Mouse (Mus musculus): ENCODE data around the gene Abca4. TPM values are rescaled to one million over a fixed set of nuclear protein-coding genes. Genes with fewer than 3 reads are reported as not detected.

Abca4 gene
- total RNA-seq, 4 experiments from 2014 or later: 1.8 to 2.7 (median 2.3) TPM

- no peak for DNase-seq (ENCODE audit: low spot score)
These were observed 126.5 kb downstream of the Abca4 start for GRCm38 (mm10) chr3:122170621-122171309.

GRCm38 (mm10) chr3:122173526-122174150 lies 129.4 kb downstream of the Abca4 start:
- DNase-seq (ENCODE audit: low spot score): no peak

GRCm38 (mm10) chr3:122176018-122176417 lies 131.8 kb downstream of the Abca4 start:
- DNase-seq (ENCODE audit: low spot score): no peak

- no peak for DNase-seq (ENCODE audit: low spot score)
These were observed 132.6 kb downstream of the Abca4 start for GRCm38 (mm10) chr3:122176706-122177390.

GRCm38 (mm10) chr3:122184109-122184508 lies 139.9 kb downstream of the Abca4 start:
- DNase-seq (ENCODE audit: low spot score): no peak

- DNase-seq (ENCODE audit: low spot score): no peak
These were observed 142.7 kb downstream of the Abca4 start for GRCm38 (mm10) chr3:122186975-122187374.

GRCm38 (mm10) chr3:122196621-122197298 lies 152.5 kb downstream of the Abca4 start:
- DNase-seq (ENCODE audit: low spot score): no peak

GRCm38 (mm10) chr3:122198532-122198931 lies 154.3 kb downstream of the Abca4 start:
- no peak for DNase-seq (ENCODE audit: low spot score)

- no peak for DNase-seq (ENCODE audit: low spot score)
These were observed 154.7 kb downstream of the Abca4 start for GRCm38 (mm10) chr3:122198966-122199381.

- no peak for DNase-seq (ENCODE audit: low spot score)
These were observed 155.4 kb downstream of the Abca4 start for GRCm38 (mm10) chr3:122199600-122199999.

- DNase-seq (ENCODE audit: low spot score): no peak
These were observed 155.8 kb downstream of the Abca4 start for GRCm38 (mm10) chr3:122200017-122200416.

GRCm38 (mm10) chr3:122200447-122200846 lies 156.2 kb downstream of the Abca4 start:
- no peak for DNase-seq (ENCODE audit: low spot score)

- DNase-seq (ENCODE audit: low spot score): no peak
These were observed 158.1 kb downstream of the Abca4 start for GRCm38 (mm10) chr3:122202307-122202732.

GRCm38 (mm10) chr3:122203675-122204329 lies 159.6 kb downstream of the Abca4 start:
- no peak for DNase-seq (ENCODE audit: low spot score)

- DNase-seq (ENCODE audit: low spot score): no peak
These were observed 161.5 kb downstream of the Abca4 start for GRCm38 (mm10) chr3:122205753-122206152.

- no peak for DNase-seq (ENCODE audit: low spot score)
These were observed 162.2 kb downstream of the Abca4 start for GRCm38 (mm10) chr3:122206279-122207070.

GRCm38 (mm10) chr3:122207766-122208165 lies 163.5 kb downstream of the Abca4 start:
- DNase-seq (ENCODE audit: low spot score): no peak

GRCm38 (mm10) chr3:122208296-122209225 lies 164.3 kb downstream of the Abca4 start:
- DNase-seq (ENCODE audit: low spot score): no peak

GRCm38 (mm10) chr3:122209511-122209910 lies 165.3 kb downstream of the Abca4 start:
- DNase-seq (ENCODE audit: low spot score): no peak

- DNase-seq (ENCODE audit: low spot score): no peak
These were observed 166.2 kb downstream of the Abca4 start for GRCm38 (mm10) chr3:122210434-122210833.

All from heart, adult 8-10 months (tissue).